Mouse (Mus musculus): ENCODE results near the gene Fbxo40.

The Fbxo40 gene

GRCm38 (mm10) chr16:36924312-36924711 is 66.0 kb downstream of the Fbxo40 start:
- intact Hi-C loops (cut with DNase I) = no loop called here

DNA sequence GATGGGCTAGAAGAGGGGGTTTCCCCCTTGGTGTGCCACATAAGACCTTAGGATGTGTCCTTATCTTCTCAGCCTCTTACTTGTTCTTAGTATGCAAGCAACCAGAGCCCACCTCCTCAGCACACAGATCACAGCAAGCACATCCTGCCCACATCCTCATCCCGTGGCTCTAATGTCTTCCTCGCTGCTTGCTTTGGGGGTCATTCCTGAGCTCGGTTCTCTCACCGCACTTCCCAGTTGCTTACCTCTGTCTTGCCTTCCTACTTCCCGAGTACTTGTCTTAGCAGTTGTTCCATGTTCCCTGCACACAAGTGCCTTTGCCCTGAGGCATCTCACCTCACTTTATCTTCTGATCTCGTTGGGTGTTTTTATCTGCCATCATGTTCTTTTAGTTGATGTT is 68.3 kb downstream of the Fbxo40 start:
- intact Hi-C loops (cut with DNase I) = no loop called here

DNA sequence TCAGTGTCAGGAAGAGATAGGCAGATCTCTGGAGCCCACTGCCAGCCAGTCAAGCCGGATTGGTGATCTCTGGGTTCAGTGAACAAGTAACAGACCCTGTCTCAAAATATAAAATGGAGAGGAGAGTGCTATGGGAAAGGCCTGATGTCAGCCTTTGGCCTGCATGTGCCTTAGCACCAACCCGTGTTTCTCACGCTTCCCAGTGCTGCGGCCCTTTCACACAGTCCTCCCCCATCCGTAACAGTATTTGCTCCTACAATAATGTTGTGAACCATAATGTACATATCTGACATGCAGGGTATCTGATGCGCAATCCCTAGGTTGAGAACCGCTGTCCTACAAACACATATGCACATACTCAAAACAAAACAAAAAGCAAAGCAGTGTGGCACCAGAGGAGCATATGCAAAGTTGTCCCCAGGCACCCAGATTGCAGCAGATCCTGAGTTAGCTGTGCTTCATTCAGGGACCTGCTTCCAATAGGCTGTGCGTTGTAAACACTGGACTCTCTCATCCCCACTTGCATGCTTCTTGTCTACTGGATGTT is 69.1 kb downstream of the Fbxo40 start:
- intact Hi-C loops (cut with DNase I) = no loop called here

DNA sequence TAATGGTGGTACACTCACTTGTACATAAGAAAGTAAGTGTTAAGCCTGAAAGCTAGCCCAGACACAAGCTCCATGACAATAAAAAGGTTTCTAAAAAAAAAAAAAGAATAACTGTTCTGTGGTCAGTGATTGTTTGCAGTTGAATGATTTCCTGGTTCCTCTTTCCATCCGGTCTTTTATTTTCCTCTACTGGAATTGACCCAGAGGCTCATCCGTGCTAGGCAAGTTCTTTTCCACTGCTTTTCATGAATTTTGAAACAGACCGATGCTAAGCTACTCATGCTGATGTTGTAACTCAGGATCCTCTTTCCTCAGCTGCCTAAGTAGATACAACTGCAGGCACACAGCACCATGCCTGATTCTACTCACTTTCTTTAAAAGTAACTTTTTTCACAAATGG is 69.9 kb downstream of the Fbxo40 start:
- intact Hi-C loops (cut with DNase I) = no loop called here

- intact Hi-C loops (cut with DNase I) = loop anchor here (10.0 kb wide), 1 partner anchor 84 kb away; no protein-coding TSS in a partner anchor
Observed at GRCm38 (mm10) chr16:36918505-36918904, 71.8 kb downstream of the Fbxo40 start.

DNA sequence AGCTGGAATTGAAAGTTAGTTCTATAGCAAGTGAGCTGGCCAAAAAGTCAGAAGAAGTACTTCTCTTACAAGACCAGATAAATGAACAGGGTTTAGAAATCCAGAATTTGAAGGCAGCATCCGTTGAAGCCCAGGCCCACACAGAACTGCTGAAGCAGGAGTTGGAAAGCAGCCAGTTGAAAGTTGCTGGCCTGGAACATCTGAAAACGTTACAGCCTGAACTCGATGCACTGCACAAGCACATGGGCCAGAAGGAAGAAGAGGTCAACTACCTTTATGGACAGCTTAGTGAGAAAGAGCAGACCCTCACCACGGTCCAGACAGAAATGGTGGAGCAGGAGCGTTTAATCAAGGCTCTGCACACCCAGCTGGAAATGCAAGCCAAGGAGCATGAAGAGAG is 76.1 kb downstream of the Fbxo40 start:
- intact Hi-C loops (cut with DNase I) = loop anchor here (10.0 kb wide), 1 partner anchor 79 kb away; no protein-coding TSS in a partner anchor

All from adrenal gland (tissue).